Mouse (Mus musculus): ENCODE data around the gene Taar7a. TPM values are rescaled to one million over a fixed set of nuclear protein-coding genes. Genes with fewer than 3 reads are reported as not detected.

Taar7a gene
- not detected for polyA plus RNA-seq (2014; fragmentation: Illumina TruSeq; extraction: RNeasy Lipid Tissue Mini Kit (QIAGEN cat#74804); ENCODE audit: low replicate concordance)

GRCm38 (mm10) chr10:23993381-23993780, at the start of gene Taar7a:
TSS of gene Taar7a (minus strand) at chr10:23993481.

GRCm38 (mm10) chr10:24037314-24037713, 44.0 kb upstream of the Taar7a start, which contains the start of gene Taar7e:
TSS of gene Taar7e (plus strand) at chr10:24037614.

GRCm38 (mm10) chr10:24026922-24027321, 33.6 kb upstream of the Taar7a start, which contains the start of gene Taar7d:
TSS of gene Taar7d (plus strand) at chr10:24027222.

GRCm38 (mm10) chr10:23999639-24000038, 6.4 kb upstream of the Taar7a start, which contains the start of gene Taar7b:
TSS of gene Taar7b (plus strand) at chr10:23999939.

DNA sequence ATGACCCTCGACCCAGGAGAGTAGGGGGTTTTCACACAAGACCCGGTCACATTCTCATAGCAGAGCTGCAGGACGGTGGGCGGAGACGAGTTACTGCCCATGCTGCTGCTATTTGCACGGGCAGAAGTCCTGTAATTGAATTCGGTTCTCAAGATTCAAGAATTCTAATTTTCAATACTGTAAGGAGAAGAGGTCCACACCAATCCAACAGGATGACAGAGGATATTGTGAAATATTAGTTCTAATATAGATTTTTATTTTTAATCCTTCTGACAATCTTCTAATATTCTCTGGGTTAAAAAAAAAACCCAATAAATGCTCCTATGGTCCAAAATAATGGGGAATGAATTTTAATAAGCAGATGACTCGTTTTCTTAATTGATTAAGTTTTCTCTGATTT, 7.7 kb downstream of the Taar7a start, which contains the start of gene Taar6:
Gene Taar6 (minus strand): TSS at position 101 of the 400 bp plus-strand sequence.

DNA sequence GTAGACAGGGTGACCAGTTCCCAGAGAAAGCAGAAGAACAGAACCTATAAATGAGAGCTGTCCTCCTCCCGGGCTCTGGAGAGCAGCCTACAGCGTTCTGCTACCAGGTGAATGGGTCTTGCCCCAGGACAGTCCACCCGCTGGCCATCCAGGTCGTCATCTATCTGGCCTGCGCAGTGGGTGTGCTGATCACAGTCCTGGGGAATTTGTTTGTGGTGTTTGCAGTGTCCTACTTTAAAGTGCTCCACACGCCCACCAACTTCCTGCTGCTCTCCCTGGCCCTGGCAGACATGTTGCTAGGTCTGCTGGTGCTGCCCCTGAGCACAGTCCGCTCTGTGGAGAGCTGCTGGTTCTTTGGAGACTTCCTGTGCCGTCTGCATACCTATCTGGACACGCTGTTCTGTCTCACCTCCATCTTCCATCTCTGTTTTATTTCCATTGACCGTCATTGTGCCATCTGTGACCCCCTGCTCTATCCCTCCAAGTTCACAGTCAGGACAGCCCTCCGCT, 22.6 kb downstream of the Taar7a start, which contains the start of gene Taar5:
Gene Taar5 (plus strand): TSS at position 51 of the 510 bp plus-strand sequence.

GRCm38 (mm10) chr10:23960444-23960915, 32.8 kb downstream of the Taar7a start, which contains the start of gene Taar4:
TSS of gene Taar4 (plus strand) at chr10:23960494.

DNA sequence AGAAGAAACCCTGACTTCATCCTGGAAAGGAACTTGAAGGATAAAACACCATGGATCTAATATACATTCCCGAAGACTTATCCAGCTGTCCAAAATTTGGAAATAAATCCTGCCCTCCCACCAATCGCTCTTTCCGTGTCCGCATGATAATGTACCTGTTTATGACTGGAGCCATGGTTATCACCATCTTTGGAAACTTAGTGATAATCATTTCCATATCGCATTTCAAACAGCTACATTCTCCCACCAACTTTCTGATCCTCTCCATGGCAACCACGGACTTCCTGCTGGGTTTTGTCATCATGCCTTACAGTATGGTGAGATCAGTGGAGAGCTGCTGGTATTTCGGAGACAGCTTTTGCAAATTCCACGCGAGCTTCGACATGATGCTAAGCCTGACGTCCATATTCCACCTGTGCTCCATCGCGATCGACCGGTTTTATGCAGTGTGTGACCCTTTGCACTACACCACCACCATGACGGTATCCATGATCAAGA, 43.7 kb downstream of the Taar7a start, which contains the start of gene Taar3:
Gene Taar3 (plus strand): TSS at position 51 of the 498 bp plus-strand sequence.

Other genes starting within 250 kb of the Taar7a start
- 248 TPM for gene Rps12, start 206.2 kb downstream of the Taar7a start, polyA plus RNA-seq (2014; fragmentation: Illumina TruSeq; extraction: RNeasy Lipid Tissue Mini Kit (QIAGEN cat#74804); ENCODE audit: low replicate concordance)
- 64.9 TPM for gene Slc18b1, start 196.5 kb downstream of the Taar7a start, polyA plus RNA-seq (2014; fragmentation: Illumina TruSeq; extraction: RNeasy Lipid Tissue Mini Kit (QIAGEN cat#74804); ENCODE audit: low replicate concordance)
- 0.30 TPM for gene Vnn3, start 142.0 kb downstream of the Taar7a start, polyA plus RNA-seq (2014; fragmentation: Illumina TruSeq; extraction: RNeasy Lipid Tissue Mini Kit (QIAGEN cat#74804); ENCODE audit: low replicate concordance)
- 150 TPM for gene Vnn1, start 98.8 kb downstream of the Taar7a start, polyA plus RNA-seq (2014; fragmentation: Illumina TruSeq; extraction: RNeasy Lipid Tissue Mini Kit (QIAGEN cat#74804); ENCODE audit: low replicate concordance)
- gene Taar1, start 73.1 kb downstream of the Taar7a start, polyA plus RNA-seq (2014; fragmentation: Illumina TruSeq; extraction: RNeasy Lipid Tissue Mini Kit (QIAGEN cat#74804); ENCODE audit: low replicate concordance) = not detected
- not detected for gene Taar2, start 54.9 kb downstream of the Taar7a start, polyA plus RNA-seq (2014; fragmentation: Illumina TruSeq; extraction: RNeasy Lipid Tissue Mini Kit (QIAGEN cat#74804); ENCODE audit: low replicate concordance)
- gene Taar3, start 43.9 kb downstream of the Taar7a start, polyA plus RNA-seq (2014; fragmentation: Illumina TruSeq; extraction: RNeasy Lipid Tissue Mini Kit (QIAGEN cat#74804); ENCODE audit: low replicate concordance) = not detected
- gene Taar4, start 33.0 kb downstream of the Taar7a start, polyA plus RNA-seq (2014; fragmentation: Illumina TruSeq; extraction: RNeasy Lipid Tissue Mini Kit (QIAGEN cat#74804); ENCODE audit: low replicate concordance) = not detected
- not detected for gene Taar5, start 22.8 kb downstream of the Taar7a start, polyA plus RNA-seq (2014; fragmentation: Illumina TruSeq; extraction: RNeasy Lipid Tissue Mini Kit (QIAGEN cat#74804); ENCODE audit: low replicate concordance)
- gene Taar6, start 7.8 kb downstream of the Taar7a start, polyA plus RNA-seq (2014; fragmentation: Illumina TruSeq; extraction: RNeasy Lipid Tissue Mini Kit (QIAGEN cat#74804); ENCODE audit: low replicate concordance) = not detected
- not detected for gene Taar7b, start 6.5 kb upstream of the Taar7a start, polyA plus RNA-seq (2014; fragmentation: Illumina TruSeq; extraction: RNeasy Lipid Tissue Mini Kit (QIAGEN cat#74804); ENCODE audit: low replicate concordance)
- gene Taar7d, start 33.7 kb upstream of the Taar7a start, polyA plus RNA-seq (2014; fragmentation: Illumina TruSeq; extraction: RNeasy Lipid Tissue Mini Kit (QIAGEN cat#74804); ENCODE audit: low replicate concordance) = not detected
- gene Taar7e, start 44.1 kb upstream of the Taar7a start, polyA plus RNA-seq (2014; fragmentation: Illumina TruSeq; extraction: RNeasy Lipid Tissue Mini Kit (QIAGEN cat#74804); ENCODE audit: low replicate concordance) = not detected
- not detected for gene Taar7f, start 56.0 kb upstream of the Taar7a start, polyA plus RNA-seq (2014; fragmentation: Illumina TruSeq; extraction: RNeasy Lipid Tissue Mini Kit (QIAGEN cat#74804); ENCODE audit: low replicate concordance)
- not detected for gene Taar8a, start 83.0 kb upstream of the Taar7a start, polyA plus RNA-seq (2014; fragmentation: Illumina TruSeq; extraction: RNeasy Lipid Tissue Mini Kit (QIAGEN cat#74804); ENCODE audit: low replicate concordance)
- not detected for gene Taar8b, start 98.8 kb upstream of the Taar7a start, polyA plus RNA-seq (2014; fragmentation: Illumina TruSeq; extraction: RNeasy Lipid Tissue Mini Kit (QIAGEN cat#74804); ENCODE audit: low replicate concordance)
- gene Taar8c, start 108.4 kb upstream of the Taar7a start, polyA plus RNA-seq (2014; fragmentation: Illumina TruSeq; extraction: RNeasy Lipid Tissue Mini Kit (QIAGEN cat#74804); ENCODE audit: low replicate concordance) = 0.45 TPM
- gene Taar9, start 116.1 kb upstream of the Taar7a start, polyA plus RNA-seq (2014; fragmentation: Illumina TruSeq; extraction: RNeasy Lipid Tissue Mini Kit (QIAGEN cat#74804); ENCODE audit: low replicate concordance) = not detected
- 266 TPM for gene Stx7, start 155.8 kb upstream of the Taar7a start, polyA plus RNA-seq (2014; fragmentation: Illumina TruSeq; extraction: RNeasy Lipid Tissue Mini Kit (QIAGEN cat#74804); ENCODE audit: low replicate concordance)
- gene Moxd1, start 230.0 kb upstream of the Taar7a start, polyA plus RNA-seq (2014; fragmentation: Illumina TruSeq; extraction: RNeasy Lipid Tissue Mini Kit (QIAGEN cat#74804); ENCODE audit: low replicate concordance) = 4.8 TPM